ENCODE assay signal across 12 mouse cellular contexts in genomic region chr12:28809756-28810337, GRCm38 (mm10). TPM values are rescaled to one million over a fixed set of nuclear protein-coding genes. Genes with fewer than 3 reads are reported as not detected.
A peak's percentile ranks its signal among the peaks of the same experiment; 100 is the strongest.
DNase-seq lines count a peak whose midpoint lies in the region; ATAC-seq and TF ChIP-seq lines count a peak whose summit lies in the region.
"Had no signal": no experiment of that assay in that cellular context is flagged by ENCODE, and none has a peak within 500 bp of the region (broad histone marks: within the 10 kb centered on the region; RNA-seq: fewer than 3 reads in every experiment).

No protein-coding gene starts in this region.

- no peaks in the 10 kb centered on the region for H3K79me2 ChIP-seq in heart, adult 2 months (replicated peaks; ENCODE audit: control insufficient read depth, insufficient read depth, low read length)

- TF ChIP-seq EP300 in heart, adult 2 months (IDR thresholded peaks at IDR 0.05; ENCODE audit: insufficient read depth, low read depth, low read length), result no peak

- no peak overlapping the region for H3K4me3 ChIP-seq in heart, embryonic 12.5 days
- H3K4me3 ChIP-seq in heart, adult 2 months, result no peak overlapping the region
- H3K4me3 ChIP-seq in thymus, adult 2 months (ENCODE audit: control insufficient read depth, insufficient read depth, low read length), result no peak overlapping the region
- peak overlapping the region; percentile 16; the same call in 1 of the 2 replicates for H3K4me3 ChIP-seq in liver, embryonic 15.5 days (replicated peaks)
- H3K4me3 ChIP-seq: embryonic facial prominence, embryonic 12.5 days had no signal

- peak overlapping the region; percentile 86 for H3K27ac ChIP-seq in heart, embryonic 12.5 days (ENCODE audit: poor library complexity, severe bottlenecking)
- no peak overlapping the region for H3K27ac ChIP-seq in heart, adult 2 months
- peak overlapping the region; percentile 31; the same call in 1 of the 2 replicates for H3K27ac ChIP-seq in thymus, adult 2 months (ENCODE audit: control insufficient read depth, insufficient read depth, low read length)
- peak overlapping the region; percentile 82 for H3K27ac ChIP-seq in liver, embryonic 15.5 days (replicated peaks)
- H3K27ac ChIP-seq: embryonic facial prominence, embryonic 12.5 days had no signal

- H3K36me3 ChIP-seq in heart, embryonic 12.5 days, result no peaks in the 10 kb centered on the region
- H3K36me3 ChIP-seq in heart, adult 2 months (ENCODE audit: control insufficient read depth, insufficient read depth, low read length), result no peaks in the 10 kb centered on the region
- H3K36me3 ChIP-seq in thymus, adult 2 months (ENCODE audit: control insufficient read depth, insufficient read depth, low read length), result no peaks in the 10 kb centered on the region
- H3K36me3 ChIP-seq in liver, embryonic 15.5 days (replicated peaks), result no peaks in the 10 kb centered on the region
- H3K36me3 ChIP-seq: embryonic facial prominence, embryonic 12.5 days had no signal

- H3K4me2 ChIP-seq in heart, embryonic 12.5 days, result peak overlapping the region; percentile 38
- peak overlapping the region; percentile 50 for H3K4me2 ChIP-seq in liver, embryonic 15.5 days
- H3K4me2 ChIP-seq: embryonic facial prominence, embryonic 12.5 days had no signal

- TF ChIP-seq POLR2A in heart, adult 2 months (IDR thresholded peaks at IDR 0.05; ENCODE audit: insufficient read depth, low read depth, low read length), result no peak
- TF ChIP-seq POLR2A in thymus, adult 2 months (IDR thresholded peaks at IDR 0.05; ENCODE audit: control insufficient read depth, extremely low read depth, insufficient read depth, low read length, poor library complexity), result no peak

- no peak for TF ChIP-seq CTCF in heart, adult 2 months (IDR thresholded peaks at IDR 0.05)
- TF ChIP-seq CTCF in thymus, adult 2 months (IDR thresholded peaks at IDR 0.05; ENCODE audit: borderline replicate concordance, control insufficient read depth, extremely low read depth, insufficient read depth, low read length, poor library complexity), result no peak

- WGBS in heart, embryonic 12.5 days, result 34% methylated on average over 4 of the region's 4 CpGs
- 43% methylated on average over 4 of the region's 4 CpGs for WGBS in heart, adult 2 months
- WGBS in thymus, adult 2 months, result 82% methylated on average over 4 of the region's 4 CpGs
- WGBS in liver, embryonic 15.5 days (ENCODE audit: insufficient replicate concordance), result 47% methylated on average over 4 of the region's 4 CpGs

- intact Hi-C loops in heart, adult 2 months (cut with DNase I), result no loop called here

- peak overlapping the region; percentile 41; the same call in 1 of the 2 replicates for H3K9ac ChIP-seq in heart, embryonic 12.5 days
- no peak overlapping the region for H3K9ac ChIP-seq in heart, adult 2 months (ENCODE audit: low read depth, low read length)
- H3K9ac ChIP-seq in liver, embryonic 15.5 days, result peak overlapping the region; percentile 6; the same call in 1 of the 2 replicates
- H3K9ac ChIP-seq: embryonic facial prominence, embryonic 12.5 days had no signal

- peaks cover 39% of the 10 kb centered on the region for H3K4me1 ChIP-seq in heart, embryonic 12.5 days (replicated peaks)
- peaks cover 10% of the 10 kb centered on the region for H3K4me1 ChIP-seq in heart, adult 2 months (ENCODE audit: control insufficient read depth, insufficient read depth, low read length)
- peaks cover 18% of the 10 kb centered on the region for H3K4me1 ChIP-seq in thymus, adult 2 months (replicated peaks; ENCODE audit: control insufficient read depth, insufficient read depth, low read length)
- peaks cover 50% of the 10 kb centered on the region for H3K4me1 ChIP-seq in liver, embryonic 15.5 days (replicated peaks)

- H3K27me3 ChIP-seq in heart, embryonic 12.5 days (replicated peaks), result no peaks in the 10 kb centered on the region
- H3K27me3 ChIP-seq in heart, adult 2 months (ENCODE audit: control insufficient read depth, insufficient read depth, low read length), result no peaks in the 10 kb centered on the region
- H3K27me3 ChIP-seq in thymus, adult 2 months (ENCODE audit: control insufficient read depth, insufficient read depth, low read length), result no peaks in the 10 kb centered on the region
- no peaks in the 10 kb centered on the region for H3K27me3 ChIP-seq in liver, embryonic 15.5 days
- H3K27me3 ChIP-seq: embryonic facial prominence, embryonic 12.5 days; Patski had no signal

- no peak for DNase-seq in heart, adult 2 months
- DNase-seq in thymus, adult 2 months, result no peak
- DNase-seq in thymus, adult 18-20 months, result no peak
- DNase-seq in urinary bladder, adult 18-20 months (ENCODE audit: low spot score in 2 of 2), result no peak
- DNase-seq in right cerebral cortex, postnatal 14 days, result no peak
- no peak for DNase-seq in adipocyte (ENCODE audit: low spot score)
- DNase-seq: gastrocnemius, postnatal 25 days; retina, postnatal 1 day had no signal

- peak; percentile 83 for ATAC-seq in heart, embryonic 12.5 days (ENCODE audit: insufficient number of reproducible peaks, low FRiP score)
- peak; percentile 38 for ATAC-seq in liver, embryonic 15.5 days (ENCODE audit: insufficient read depth)
- ATAC-seq: Patski had no signal

- H3K9me3 ChIP-seq in heart, embryonic 12.5 days (replicated peaks), result 0 out of 2 replicates have a peak, but pooled peaks cover 4% of the 10 kb centered on the region
- no peaks in the 10 kb centered on the region for H3K9me3 ChIP-seq in liver, embryonic 15.5 days (replicated peaks)
- H3K9me3 ChIP-seq: embryonic facial prominence, embryonic 12.5 days had no signal

RNA-seq across cellular contexts. Expression of gene Eipr1, which starts 58.2 kb away (rescaled TPM):
- polyA plus RNA-seq in heart, embryonic 12.5 days (2016; fragmentation: Nextera tagmentation; extraction: Ambion mirVana), result 20.9 and 25.2 TPM in 2 replicates
- total RNA-seq in heart, adult 2 months (2021), result 1 to 10 TPM; 8.6 to 8.7 TPM
- 13.5 and 21.8 TPM in 2 replicates for polyA plus RNA-seq in heart, adult 2 months (2012; rRNA removed)
- polyA plus RNA-seq in thymus, adult 2 months (2012; rRNA removed), result 54.0 and 66.8 TPM in 2 replicates
- 27.1 and 31.7 TPM in 2 replicates for polyA plus RNA-seq in liver, embryonic 15.5 days (2015; fragmentation: Nextera tagmentation; extraction: Ambion mirVana)

RNA-seq across cellular contexts. Expression of gene Trappc12, which starts 59.6 kb away (rescaled TPM):
- 33.5 and 35.1 TPM in 2 replicates for polyA plus RNA-seq in heart, embryonic 12.5 days (2016; fragmentation: Nextera tagmentation; extraction: Ambion mirVana)
- total RNA-seq in heart, adult 2 months (2021), result 10 to 100 TPM; 19.7 to 21.3 TPM
- 20.9 and 26.9 TPM in 2 replicates for polyA plus RNA-seq in heart, adult 2 months (2012; rRNA removed)
- 33.4 and 47.2 TPM in 2 replicates for polyA plus RNA-seq in thymus, adult 2 months (2012; rRNA removed)
- 16.7 and 18.1 TPM in 2 replicates for polyA plus RNA-seq in liver, embryonic 15.5 days (2015; fragmentation: Nextera tagmentation; extraction: Ambion mirVana)
